Mouse (Mus musculus): ENCODE data around the gene Rgs5. TPM values are rescaled to one million over a fixed set of nuclear protein-coding genes. Genes with fewer than 3 reads are reported as not detected.

Gene Rgs5
- polyA plus RNA-seq, 1 experiment = 42.4 TPM

- 72% methylated on average over 4 of the region's 4 CpGs for WGBS
- no peak for DNase-seq (ENCODE audit: low read depth, low spot score)
These were observed 49.2 kb downstream of the Rgs5 start for GRCm38 (mm10) chr1:169704395-169705087.

GRCm38 (mm10) chr1:169721836-169722235, 66.5 kb downstream of the Rgs5 start:
- 68% methylated on average over 2 of the region's 2 CpGs for WGBS
- DNase-seq (ENCODE audit: low read depth, low spot score) = no peak

GRCm38 (mm10) chr1:169726319-169726718, 71.0 kb downstream of the Rgs5 start:
- WGBS = 62% methylated on average over 3 of the region's 3 CpGs
- DNase-seq (ENCODE audit: low read depth, low spot score) = no peak

GRCm38 (mm10) chr1:169730599-169731100, 75.3 kb downstream of the Rgs5 start:
- no peak for DNase-seq (ENCODE audit: low read depth, low spot score)
- WGBS = 60% methylated on average over 7 of the region's 7 CpGs

- no peak for DNase-seq (ENCODE audit: low read depth, low spot score)
- 71% methylated on average over 6 of the region's 6 CpGs for WGBS
These were observed 80.8 kb downstream of the Rgs5 start for GRCm38 (mm10) chr1:169736139-169736538.

- no peak for DNase-seq (ENCODE audit: low read depth, low spot score)
- 78% methylated on average over 6 of the region's 6 CpGs for WGBS
These were observed 81.9 kb downstream of the Rgs5 start for GRCm38 (mm10) chr1:169737231-169737630.

GRCm38 (mm10) chr1:169741147-169741546, 85.8 kb downstream of the Rgs5 start:
- no peak for DNase-seq (ENCODE audit: low read depth, low spot score)
- 67% methylated on average over 5 of the region's 5 CpGs for whole genome bisulfite sequencing

Other genes starting within 250 kb of the Rgs5 start
- 3.5 and 3.8 TPM in 2 replicates for gene Nuf2, start 124.0 kb upstream of the Rgs5 start, polyA plus RNA-seq (2012; rRNA removed)
- 2.3 and 2.5 TPM in 2 replicates for gene Rgs4, start 92.1 kb downstream of the Rgs5 start, polyA plus RNA-seq (2012; rRNA removed)